Mouse (Mus musculus) left cerebral cortex, adult 18-20 months (tissue): ENCODE results near the gene Slc28a1. TPM values are rescaled to one million over a fixed set of nuclear protein-coding genes. Genes with fewer than 3 reads are reported as not detected.
A peak's percentile ranks its signal among the peaks of the same experiment; 100 is the strongest.

Source experiments
- DNase-seq, 2 experiments: peaks; one replicate each; pipeline ENCODE4 v3.0.0; 2021 to 2022; ENCODE audit warnings: low spot score in 2 of 2, mixed read lengths in 1 of 2
- total RNA-seq, 2 experiments: library from RNA; stranded (reverse); gene quantifications; 2 replicates each; pipeline ENCODE4 v1.2.3; 2021

Gene Slc28a1
- total RNA-seq, 2 experiments from 2014 or later: 0.16 to 0.30 TPM

- no peak for DNase-seq
Observed at GRCm38 (mm10) chr7:81209979-81210685, 95.5 kb downstream of the Slc28a1 start.

GRCm38 (mm10) chr7:81211760-81212159 is 97.2 kb downstream of the Slc28a1 start:
- DNase-seq: no peak

DNA sequence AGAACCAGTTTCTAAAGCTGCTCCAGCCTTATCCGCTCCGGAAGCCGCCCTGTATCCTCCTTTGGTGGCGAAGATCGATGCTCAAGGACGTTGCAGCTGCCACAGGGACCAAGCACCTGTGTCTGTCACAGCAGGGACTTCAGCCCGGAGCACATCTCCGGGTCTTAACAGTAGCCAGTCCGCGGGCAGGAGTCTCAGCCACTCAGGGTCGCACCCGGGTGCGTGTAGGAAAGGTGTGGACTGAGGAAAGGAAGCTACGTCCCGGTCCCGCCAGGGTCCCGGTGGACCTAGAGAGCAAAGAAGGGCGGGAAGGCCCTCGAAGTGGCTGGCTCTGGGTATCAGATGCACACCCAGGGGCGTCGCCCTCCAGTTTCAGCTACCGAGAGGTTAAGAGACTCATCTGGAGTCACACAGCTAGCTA is 97.7 kb downstream of the Slc28a1 start:
- DNase-seq: peak in 1 of 2 experiments; percentile 3

DNA sequence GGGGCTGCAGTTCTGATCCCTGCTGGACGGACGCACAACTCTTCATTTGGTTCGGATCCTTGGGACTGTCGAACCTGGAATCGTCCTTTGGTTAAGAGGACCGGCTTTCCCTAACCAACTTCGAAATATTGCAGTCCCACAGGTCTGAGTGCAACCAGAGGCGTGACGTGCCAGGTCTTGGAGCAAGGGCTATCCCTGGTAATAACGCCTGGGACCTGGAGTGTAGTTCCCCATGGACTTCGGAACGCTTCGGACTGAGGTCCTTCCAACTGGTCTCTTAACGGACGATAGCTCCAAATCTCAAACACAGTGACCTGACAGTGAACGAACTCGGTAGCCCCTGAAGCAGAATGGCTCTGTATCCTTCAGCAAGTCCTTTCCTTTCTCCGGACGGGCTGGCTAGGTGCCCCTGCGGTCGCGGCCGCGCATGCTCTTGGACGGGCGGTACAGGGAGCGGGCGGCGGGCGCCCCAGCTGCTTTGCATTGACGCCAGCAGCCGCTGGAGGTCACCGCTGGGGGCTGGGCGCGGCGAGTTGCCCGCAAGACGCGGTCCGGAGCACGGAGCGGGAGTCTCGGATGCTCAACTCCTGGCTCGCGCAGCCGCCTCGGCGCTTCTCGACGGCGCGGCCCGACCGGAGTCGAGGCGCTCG is 98.2 kb downstream of the Slc28a1 start:
- peak; percentile 76 to 77 for DNase-seq

DNA sequence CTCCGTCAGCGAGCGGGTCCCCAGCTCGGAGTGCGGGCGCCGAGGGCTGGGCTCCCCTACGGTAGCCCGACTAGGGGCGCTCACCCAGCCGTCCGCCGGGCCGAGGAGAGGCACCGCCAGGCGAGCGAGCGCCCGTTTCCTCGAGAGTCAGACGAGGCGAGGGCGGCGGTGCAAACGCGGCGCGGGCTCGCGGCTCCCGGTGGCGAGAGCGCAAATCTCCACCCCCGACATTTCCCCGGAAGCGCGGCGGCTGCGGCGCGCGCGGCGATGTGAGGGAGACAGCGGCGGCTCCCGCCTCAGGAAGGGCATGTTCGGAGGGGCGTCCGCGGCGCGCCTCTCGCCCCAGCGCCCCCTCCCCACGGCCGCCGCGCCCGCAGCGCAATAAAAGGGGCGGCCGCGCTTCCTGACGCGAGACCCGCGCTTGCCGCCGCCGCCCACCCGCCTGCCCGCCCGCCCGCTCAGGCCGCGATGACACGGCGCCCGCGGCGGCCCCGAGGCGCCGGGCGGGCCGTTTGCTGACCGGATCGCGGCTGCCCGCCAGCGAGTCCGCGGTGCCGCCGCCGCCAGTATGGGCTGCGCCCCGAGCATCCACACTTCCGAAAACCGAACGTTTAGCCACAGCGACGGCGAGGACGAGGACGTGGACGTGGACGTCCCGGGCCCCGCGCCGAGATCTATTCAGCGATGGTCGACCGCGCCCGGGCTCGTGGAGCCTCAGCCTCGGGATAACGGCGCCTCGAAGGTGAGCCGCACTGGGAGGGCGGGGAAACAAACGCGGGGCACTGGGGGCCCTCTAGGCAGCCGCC is 99.0 kb downstream of the Slc28a1 start, which contains the start of gene Pde8a:
Gene Pde8a (plus strand): TSS at position 250 of the 806 bp plus-strand sequence.
- DNase-seq: peak; percentile 1 to 15

- no peak for DNase-seq
Observed at GRCm38 (mm10) chr7:81214153-81214907, 99.7 kb downstream of the Slc28a1 start.

- no peak for DNase-seq
Observed at GRCm38 (mm10) chr7:81215950-81216349, 101.4 kb downstream of the Slc28a1 start.

DNA sequence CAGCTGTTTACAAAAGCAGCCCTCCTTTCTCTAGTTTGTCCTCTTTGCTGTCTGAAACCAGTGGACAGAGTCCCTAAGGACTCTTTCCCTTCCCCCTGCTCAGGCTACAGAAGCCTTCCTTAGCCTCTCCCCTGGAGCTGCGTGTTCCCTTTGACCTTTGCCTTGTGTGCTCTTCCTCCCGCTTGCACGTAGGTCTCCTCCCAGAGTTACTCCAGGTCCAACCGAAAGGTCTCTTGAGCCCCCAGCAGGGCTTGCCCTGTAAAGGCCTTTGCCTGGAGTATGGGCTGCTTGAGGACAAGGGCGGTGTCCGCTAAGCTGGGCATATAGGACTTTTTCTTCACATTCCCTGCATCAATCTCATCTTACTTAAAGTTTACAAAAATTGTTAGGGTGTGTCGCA is 104.7 kb downstream of the Slc28a1 start:
- DNase-seq: no peak

Other genes with a start within 250 kb of the Slc28a1 start
- 10 to 100 TPM; 27.5 to 29.9 TPM for gene Wdr73, start 213.5 kb upstream of the Slc28a1 start, total RNA-seq
- gene Nmb, start 209.7 kb upstream of the Slc28a1 start, total RNA-seq: 1 to 10 TPM; 5.3 to 6.0 TPM
- 10 to 100 TPM; 46.4 to 51.0 TPM for gene Sec11a, start 167.0 kb upstream of the Slc28a1 start, total RNA-seq
- gene Zfp592, start 121.1 kb upstream of the Slc28a1 start, total RNA-seq: 10 to 100 TPM; 19.3 to 20.0 TPM
- under 1 TPM; 0.23 to 0.30 TPM for gene Alpk3, start 57.2 kb upstream of the Slc28a1 start, total RNA-seq
- gene Pde8a, start 98.8 kb downstream of the Slc28a1 start, total RNA-seq: 1 to 10 TPM; 7.5 to 7.9 TPM
- gene Rps17, start 230.5 kb downstream of the Slc28a1 start, total RNA-seq: 100 to 1,000 TPM; 537 to 543 TPM